Mouse (Mus musculus) CH12.LX (cell line): Measurements from ENCODE around the gene Adora1.

Experiments
- CTCF ChIP-seq, 2 experiments: IDR thresholded peaks in 1 of 2; conservative IDR thresholded peaks in 1 of 2; 2 replicates each; pipeline ENCODE4 v1.5.1; 2011 to 2012; ENCODE audit warnings: low read depth in 2 of 2, low read length in 2 of 2, improper control_type of control experiment in 1 of 2, inconsistent platforms in 1 of 2, mild to moderate bottlenecking in 1 of 2, moderate library complexity in 1 of 2
- EP300 ChIP-seq: IDR thresholded peaks from 2 replicates; pipeline ENCODE4 v1.6.1; 2011; ENCODE audit warnings: low read length, improper control_type of control experiment
- NELFE ChIP-seq: IDR thresholded peaks from 2 replicates; pipeline ENCODE4 v1.6.1; 2011; ENCODE audit warnings: low read depth, low read length, improper control_type of control experiment
- POLR2A ChIP-seq: IDR thresholded peaks from 2 replicates; pipeline ENCODE4 v1.6.1; 2011; ENCODE audit warnings: low read depth, mild to moderate bottlenecking, improper control_type of control experiment, low read length
- RAD21 ChIP-seq: IDR thresholded peaks from 2 replicates; pipeline ENCODE4 v1.6.1; 2011; ENCODE audit warnings: low read depth, mild to moderate bottlenecking, low read length, improper control_type of control experiment, moderate library complexity
- ZKSCAN1 ChIP-seq: IDR thresholded peaks from 2 replicates; pipeline ENCODE4 v1.6.1; 2012; ENCODE audit warnings: low read depth, inconsistent platforms, low read length, improper control_type of control experiment, borderline replicate concordance

GRCm38 (mm10) chr1:134243948-134244914, 9.0 kb upstream of the Adora1 start:
- no peak for TF ChIP-seq ZKSCAN1
- TF ChIP-seq EP300 = no peak
- peak; percentile 21 to 97; a peak in 2 of 4 replicates for TF ChIP-seq CTCF (conservative IDR thresholded peaks at IDR 0.05 in 1 of 2, IDR thresholded peaks at IDR 0.05 in 1 of 2; ENCODE audit: low read depth in 2 of 2, low read length in 2 of 2)
- TF ChIP-seq RAD21 = peak; percentile 97
- TF ChIP-seq POLR2A = no peak
- peak; percentile 17; the same call in 1 of the 2 replicates for TF ChIP-seq NELFE
